Mouse (Mus musculus): Measurements from ENCODE around the gene Zyg11a.
"Not testable (repeated sequence)": the region's sequence is repeated elsewhere in the genome, so short reads cannot be mapped to it uniquely, and the experiment has no call there.

The Zyg11a gene

DNA sequence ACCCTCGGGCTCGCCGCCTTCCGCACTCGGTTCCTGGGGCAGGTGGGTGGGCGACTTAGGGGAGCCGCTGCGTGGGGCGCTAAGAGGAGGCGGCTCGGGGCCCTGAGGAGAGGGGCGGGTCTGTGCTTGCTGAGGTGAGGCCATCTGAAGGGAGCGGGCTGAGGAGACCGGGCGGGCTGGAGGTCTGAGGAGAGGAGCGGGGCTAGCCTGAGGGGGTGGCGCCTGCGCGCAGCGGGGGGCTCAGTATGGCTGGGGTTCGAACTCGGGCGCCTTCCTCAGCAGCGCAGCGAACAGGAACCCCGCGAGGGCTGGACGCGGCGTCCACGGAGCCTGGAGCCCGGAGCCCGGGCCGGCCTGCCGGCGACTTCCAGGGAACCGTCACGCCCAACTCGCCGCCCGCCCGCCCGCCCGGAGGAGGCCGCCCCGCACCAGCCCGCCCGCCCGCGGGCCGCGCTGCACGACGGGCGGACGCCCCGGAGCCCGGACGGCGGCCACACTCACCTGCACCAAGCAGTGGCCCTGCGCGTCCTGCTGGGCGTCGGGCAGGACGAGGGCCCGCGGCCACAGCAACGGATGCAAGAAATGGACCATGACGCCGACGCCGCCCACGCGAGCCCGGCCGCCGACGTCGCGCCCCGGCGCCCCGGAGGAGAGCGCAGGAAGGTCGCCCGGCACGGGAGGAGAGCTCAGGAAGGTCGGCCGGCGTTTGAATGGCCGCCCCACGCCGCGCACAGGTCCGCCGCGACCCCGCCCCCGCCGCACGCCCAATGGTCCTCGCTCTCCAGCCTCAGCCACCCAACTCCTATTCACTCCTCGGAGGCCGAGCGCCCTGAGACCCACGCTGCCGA lies at the start of gene Zyg11a:
Gene Zyg11a, minus strand, starts transcription at position 717 of the 848 bp plus-strand sequence.
- no peak for DNase-seq (ENCODE audit: low read depth, low spot score)

DNA sequence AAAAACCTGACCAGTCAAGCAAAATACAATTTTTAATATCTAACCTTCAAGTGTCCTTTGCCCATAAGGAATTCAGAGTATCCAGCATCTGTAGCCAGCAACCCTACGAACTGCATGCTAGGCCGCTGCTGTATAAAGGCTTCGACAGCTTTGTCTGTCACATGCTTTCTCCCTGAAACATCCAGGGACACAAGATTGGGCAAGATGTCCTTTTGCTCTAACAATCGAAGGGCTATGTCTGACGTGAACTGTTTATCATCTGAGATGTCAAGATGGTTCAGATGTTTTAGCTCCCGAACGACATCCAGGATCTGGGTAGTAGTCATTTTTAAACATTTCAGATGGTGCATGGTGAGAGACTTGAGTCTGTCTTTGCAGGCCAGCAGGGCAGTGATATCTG lies 47.9 kb upstream of the Zyg11a start:
- DNase-seq (ENCODE audit: low read depth, low spot score) = no peak

DNA sequence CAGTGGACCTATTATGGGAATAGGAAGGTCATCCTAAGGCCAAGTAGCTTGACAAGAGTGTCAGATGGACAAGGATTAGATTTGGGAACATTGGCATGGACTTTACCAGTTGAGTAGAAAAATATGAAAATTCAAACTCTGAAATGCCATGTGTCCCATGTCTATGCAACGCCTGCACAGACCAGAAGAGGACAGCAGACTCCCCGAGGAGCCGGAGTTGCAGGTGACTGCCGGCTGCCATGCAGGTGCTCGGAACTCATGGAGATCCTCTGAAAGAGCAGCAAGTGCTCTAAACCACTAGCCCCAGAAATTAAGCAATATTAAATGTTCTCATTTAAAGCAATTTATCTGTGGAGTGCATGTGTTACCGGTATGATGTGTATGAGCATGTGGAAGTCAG lies 35.5 kb upstream of the Zyg11a start:
- DNase-seq (ENCODE audit: low read depth, low spot score) = no peak

DNA sequence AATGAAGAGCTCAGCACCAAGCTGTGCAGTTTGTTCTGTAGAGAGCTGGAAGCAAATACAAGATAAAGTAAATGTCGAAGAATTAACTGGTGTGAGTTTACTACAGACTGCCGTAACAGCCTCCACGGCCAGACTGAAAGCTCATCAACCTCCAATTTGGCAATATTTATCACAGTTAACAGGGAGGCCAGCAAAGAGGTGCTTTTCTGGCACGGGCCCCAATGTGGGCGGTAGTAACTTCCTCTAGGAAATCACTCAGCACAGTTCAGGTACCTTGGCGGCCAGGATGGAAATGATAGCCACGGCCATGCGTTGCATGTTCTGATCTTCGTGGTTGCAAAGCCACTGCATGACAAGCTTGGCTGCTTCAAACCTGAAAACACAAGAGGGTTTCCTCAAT lies 32.7 kb upstream of the Zyg11a start:
- no peak for DNase-seq (ENCODE audit: low read depth, low spot score)

DNA sequence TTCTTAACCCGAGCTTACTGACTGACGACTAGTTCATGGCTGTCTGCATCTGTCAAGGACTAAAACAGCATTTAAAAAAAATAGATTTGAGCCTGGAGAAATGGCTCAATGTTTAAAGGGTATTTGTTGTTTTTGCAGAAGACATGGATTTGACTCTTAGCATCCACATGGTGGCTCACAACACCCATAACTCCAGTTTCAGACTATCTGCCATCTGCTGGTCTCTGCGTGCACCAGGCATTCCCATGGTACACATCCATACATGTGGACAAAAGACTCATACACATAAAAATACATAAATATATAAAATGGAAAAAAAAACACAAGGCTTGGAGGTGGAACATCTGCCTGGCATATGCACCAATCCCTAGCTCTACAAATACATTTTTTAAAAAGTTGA lies 31.5 kb upstream of the Zyg11a start:
- DNase-seq (ENCODE audit: low read depth, low spot score) = no peak

DNA sequence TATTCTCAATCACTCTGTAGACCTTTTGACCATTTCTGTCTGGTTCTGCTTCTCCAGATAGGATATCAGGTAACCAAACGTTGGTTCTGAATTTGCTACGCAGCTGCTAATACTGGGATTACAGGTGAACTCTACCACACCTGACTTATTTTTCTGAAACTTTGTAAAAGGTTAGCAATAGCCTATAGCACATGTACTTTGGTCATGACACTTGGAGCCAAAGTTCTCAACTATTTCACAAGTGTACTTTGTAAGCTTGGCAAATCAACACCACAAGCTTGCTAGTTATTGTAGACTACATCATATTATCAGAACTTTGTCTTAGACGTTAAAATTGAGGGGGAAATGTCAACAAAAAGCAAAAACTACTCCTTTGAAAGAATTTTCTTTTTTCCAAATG lies 15.8 kb upstream of the Zyg11a start:
- no peak for DNase-seq (ENCODE audit: low read depth, low spot score)

DNA sequence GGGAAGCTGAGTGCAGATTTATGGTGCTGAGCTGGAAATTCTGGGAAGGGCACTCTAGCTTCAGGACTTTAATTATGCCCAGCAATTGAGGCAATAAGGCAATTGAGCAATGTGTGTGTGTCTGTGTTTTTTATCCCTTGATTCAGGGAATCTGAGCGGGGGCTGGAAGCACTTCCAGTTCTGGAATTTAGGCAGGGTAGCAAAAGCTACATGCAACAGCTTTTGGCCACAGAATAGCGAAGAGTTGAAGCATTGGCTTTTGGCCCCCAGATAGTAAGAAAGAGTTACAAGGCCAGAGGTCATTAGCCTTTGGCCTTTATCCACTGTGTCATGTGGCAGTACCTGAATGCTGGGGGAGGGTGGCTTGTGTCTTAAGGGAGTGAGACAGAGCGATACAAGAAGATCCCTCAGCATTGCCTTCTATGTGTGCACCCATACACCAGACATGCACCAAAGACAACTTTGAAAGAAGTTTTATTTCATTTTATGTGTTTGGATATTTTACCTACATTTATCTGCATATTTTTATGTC lies 7.6 kb upstream of the Zyg11a start:
- DNase-seq (ENCODE audit: low read depth, low spot score) = no peak

DNA sequence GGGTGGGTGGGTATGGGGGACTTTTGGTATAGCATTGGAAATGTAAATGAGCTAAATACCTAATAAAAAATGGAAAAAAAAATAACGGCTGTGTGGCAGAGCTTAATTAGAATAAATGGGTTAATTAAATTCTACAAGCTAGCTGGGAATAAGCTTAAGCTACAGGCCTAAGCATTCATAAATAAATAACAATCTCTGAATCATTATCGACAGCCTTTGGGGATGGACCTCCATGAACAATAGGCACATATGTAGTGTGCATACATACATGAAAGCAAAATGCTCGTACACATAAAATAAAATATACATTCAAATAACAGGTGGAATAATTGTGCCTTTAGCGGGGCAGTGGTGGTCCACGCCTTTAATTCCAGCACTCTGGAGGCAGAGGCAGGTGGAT lies 4.7 kb upstream of the Zyg11a start:
- DNase-seq (ENCODE audit: low read depth, low spot score) = no peak

DNA sequence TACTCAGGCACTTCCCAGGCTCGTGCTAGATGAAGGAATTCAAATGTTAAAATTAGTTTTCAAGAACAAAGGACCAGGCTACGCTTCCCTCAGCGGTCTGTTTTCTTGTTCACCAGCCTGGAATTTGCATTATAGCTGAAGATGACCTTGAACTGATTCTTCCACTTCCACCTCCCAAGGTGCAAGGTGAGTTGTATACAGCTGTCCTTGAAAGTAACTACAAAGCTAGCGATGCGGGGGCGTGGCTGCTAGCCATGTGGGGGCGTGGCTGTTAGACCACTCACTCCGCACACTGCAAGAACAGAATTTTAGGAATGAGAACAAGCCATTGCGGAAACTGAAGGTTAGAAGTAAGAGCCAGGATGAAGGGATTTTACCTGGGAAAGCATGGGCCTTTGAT lies 1.2 kb upstream of the Zyg11a start:
- no peak for DNase-seq (ENCODE audit: low read depth, low spot score)

DNA sequence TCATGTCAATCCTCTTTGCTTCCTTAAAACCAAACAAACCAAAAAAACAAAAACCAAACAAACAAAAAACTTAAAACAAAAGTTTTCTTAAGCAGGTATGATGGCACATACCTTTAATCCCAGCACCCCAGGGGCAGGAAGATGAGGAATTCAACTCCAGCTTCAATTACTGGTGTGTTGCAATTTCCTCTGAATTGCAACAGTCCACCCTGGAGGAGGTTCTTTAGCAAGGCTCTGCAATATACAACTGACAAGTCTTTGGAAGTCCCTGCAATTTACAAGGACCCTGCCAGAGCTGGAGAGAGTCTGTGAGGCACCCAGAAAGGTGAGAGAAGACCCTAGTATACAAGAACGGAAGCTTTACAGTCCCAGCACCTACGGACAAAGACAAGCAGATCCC lies 4.8 kb downstream of the Zyg11a start:
- DNase-seq (ENCODE audit: low read depth, low spot score) = no peak

DNA sequence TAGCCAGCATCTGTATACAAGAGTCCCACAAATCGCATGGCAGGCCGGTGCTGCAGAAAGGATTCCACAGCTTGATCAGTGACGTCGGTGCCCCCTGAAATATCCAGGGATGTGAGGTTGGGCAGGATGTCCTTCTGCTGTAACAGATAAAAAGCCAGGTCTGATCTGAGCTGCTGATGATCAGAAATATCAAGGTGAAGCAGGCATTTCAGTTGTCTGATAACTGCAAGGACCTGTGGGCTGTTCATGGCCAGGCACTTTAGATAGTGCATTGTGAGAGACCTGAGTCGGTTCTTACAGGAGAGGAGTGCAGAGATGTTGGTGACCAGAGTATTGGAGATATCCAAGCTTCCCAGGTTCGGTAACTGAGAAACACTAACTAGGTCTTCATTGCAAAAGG lies 13.2 kb downstream of the Zyg11a start:
- DNase-seq (ENCODE audit: low read depth, low spot score) = no peak

DNA sequence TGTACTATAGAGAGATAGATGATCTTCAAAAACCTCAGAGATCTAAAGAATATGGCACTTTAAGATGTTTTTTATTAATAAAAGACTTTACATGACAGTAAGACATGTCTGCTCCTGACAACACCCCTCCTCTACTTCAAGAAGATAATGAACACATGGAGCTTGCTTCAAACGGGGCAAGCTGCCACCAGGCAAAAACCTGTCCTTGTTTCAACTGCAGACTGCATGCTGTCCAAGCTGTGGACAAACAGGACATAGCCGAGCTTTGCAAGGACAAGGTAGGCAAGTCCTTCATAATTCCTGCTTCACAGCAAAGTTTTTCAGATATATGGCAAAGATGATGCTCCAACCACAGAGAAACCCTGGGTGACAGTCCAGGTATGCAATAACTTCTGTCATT lies 18.6 kb downstream of the Zyg11a start:
- no peak for DNase-seq (ENCODE audit: low read depth, low spot score)

DNA sequence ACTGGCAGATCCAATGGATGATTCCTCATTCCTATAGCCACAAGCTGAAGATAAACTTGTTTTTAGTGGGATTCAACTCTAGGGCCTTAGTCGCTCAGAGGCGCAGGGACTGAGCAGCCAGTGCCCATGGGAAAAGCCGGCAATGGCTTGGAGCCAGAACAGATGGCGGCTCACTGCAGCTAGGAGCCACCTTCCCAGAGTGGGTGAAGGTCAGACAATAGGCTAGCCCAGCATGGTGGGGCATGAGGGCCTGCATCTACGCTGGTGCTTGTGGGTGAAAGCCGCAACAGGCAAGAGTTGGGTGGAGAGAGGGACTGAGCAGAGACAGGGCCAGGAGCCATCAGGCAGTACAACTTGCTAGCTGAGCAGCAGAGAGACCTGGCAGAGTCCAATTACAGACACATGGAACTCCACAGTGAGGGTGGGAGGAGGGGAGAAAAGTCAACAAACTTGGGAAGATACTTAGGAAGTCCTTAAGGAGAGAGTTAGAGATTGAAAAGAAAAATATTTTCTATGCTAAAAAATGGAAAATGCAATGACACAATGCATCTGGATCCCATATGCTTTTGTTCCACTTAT lies 21.5 kb downstream of the Zyg11a start:
- no peak for DNase-seq (ENCODE audit: low read depth, low spot score)

DNA sequence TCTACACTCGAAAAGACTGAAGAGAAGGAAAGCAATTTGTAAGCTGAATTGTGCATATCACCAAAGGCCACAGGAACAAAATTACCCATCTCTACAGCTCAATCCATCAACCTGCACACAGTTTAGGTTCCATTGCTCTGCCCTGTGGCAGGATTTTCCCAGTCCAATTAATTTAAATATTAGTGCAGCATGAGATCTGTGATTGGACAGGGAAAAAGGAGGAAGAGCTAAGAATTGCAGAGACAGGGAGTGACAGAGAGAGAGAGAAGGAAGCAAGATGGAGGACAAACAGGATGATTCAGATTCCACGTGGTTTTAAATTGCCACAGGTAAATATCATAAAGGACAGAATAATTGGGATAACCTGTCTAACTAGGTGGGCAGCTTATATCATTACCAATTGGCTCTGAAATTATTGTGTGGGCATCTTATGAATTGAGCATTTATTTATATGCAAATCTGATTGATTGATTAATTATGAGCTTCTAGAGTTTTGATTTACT lies 25.0 kb downstream of the Zyg11a start:
- no peak for DNase-seq (ENCODE audit: low read depth, low spot score)

DNA sequence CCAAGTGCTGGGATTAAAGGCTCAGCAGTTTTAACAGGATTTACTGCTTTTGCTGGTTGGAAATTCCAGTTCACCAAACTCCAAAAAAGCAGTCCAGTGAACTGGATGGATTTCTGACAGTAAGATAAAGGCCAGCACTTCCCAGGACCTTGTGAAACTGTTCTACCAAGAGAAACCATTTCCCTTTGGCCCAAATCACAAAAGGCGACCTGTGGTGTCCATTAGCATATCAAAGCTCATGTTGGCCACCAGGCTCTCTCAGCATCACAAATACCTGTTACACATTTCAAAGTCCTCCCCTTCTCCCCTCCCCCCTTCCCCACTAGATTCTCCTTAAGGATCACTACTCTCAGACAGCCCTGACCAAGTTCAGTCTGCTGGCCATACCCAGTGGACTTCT lies 35.6 kb downstream of the Zyg11a start:
- DNase-seq (ENCODE audit: low read depth, low spot score) = no peak

DNA sequence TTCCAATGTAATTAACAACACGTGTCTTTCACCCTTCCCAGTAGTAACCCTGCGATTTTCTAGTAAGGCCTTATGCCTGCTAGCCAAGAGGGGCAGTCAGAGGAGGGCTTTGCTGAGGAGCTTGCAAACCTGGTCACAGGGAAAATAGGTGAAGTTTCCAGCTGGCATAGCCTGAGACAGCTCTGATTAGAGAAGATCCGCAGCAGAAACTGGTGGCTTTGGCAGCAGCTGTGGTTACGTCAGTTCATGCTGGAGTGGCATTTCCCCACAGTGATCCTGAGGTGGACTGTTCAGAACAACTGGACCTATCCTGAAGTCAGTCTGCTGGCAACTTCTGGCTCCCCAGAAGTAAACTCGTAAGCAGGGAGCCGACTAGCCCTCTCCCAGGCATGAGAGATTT lies 49.8 kb downstream of the Zyg11a start:
- no peak for DNase-seq (ENCODE audit: low read depth, low spot score)

DNA sequence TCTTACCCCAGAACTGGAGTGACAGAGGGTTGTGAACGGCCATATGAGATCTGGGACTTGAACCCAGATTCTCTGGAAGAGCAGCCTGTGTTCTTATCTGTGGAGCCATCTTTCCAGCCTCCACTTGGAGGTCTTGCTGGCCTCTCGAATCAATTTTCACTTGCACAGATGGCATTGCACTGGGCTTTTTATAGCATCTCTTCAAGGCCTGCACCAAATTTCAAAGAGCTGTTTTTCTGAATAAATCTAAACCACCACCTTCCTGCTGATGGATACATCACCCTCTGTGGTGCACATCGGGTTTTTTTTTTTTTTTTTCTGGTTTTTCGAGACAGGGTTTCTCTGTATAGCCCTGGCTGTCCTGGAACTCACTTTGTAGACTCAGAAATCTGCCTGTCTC lies 51.0 kb downstream of the Zyg11a start:
- DNase-seq (ENCODE audit: low read depth, low spot score) = no peak

DNA sequence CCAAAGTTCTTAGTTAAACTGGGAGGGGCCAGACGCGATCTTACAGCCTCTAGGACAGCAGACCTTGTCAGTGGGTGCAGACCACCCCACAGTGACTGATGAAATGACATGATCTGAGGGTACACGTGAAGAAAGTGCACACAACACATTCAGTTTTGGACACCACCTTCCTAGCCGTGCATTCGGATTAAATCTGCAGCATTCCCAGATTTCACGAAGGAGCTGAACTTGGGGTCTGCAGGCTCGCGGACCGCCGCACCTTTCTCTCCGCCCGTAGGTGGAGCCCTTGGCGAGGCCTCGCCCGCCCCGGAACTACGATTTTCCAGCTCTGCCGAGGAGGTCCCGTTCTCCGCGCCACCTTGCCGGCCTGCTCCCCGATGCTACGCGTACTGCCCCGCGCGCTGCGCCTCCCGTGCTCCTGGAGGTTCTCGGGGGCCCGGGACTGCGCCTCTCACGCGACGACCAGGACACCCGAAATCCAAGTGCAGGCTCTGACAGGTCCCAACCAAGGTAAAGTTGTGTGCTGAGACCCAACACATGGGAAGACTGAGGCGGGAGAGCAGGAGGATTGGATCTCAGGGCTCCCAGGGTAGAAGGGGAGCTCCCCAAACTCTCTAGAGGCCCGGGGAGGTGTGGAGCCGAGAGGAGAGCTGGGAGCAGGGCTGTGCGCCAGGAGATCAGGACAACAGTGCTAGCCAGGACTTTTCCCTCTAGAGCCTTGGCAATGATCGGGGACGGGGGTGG lies 52.5 kb downstream of the Zyg11a start, which contains the start of gene Echdc2:
Gene Echdc2, plus strand, starts transcription at position 286 of the 744 bp plus-strand sequence.
- no peak for DNase-seq (ENCODE audit: low read depth, low spot score)

DNA sequence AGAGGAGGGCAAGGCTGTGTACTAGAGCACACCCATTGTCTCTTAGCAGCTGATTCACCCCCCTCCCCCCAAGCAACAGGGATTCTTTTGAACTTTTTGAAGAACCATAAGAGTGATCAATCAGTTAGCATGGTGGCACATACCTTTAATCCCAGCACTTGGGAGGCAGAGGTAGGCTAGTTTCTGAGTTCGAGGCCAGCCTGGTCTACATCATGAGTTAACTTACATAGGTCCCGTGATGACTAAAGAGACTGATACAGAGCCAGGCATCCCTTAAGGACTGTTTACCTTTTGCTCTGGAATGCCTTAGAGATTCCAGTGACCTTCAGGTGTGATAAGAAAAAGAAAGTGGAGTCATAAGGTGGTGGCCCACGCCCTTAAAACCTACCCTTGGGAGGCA lies 54.6 kb downstream of the Zyg11a start:
- DNase-seq (ENCODE audit: low read depth, low spot score) = no peak

DNA sequence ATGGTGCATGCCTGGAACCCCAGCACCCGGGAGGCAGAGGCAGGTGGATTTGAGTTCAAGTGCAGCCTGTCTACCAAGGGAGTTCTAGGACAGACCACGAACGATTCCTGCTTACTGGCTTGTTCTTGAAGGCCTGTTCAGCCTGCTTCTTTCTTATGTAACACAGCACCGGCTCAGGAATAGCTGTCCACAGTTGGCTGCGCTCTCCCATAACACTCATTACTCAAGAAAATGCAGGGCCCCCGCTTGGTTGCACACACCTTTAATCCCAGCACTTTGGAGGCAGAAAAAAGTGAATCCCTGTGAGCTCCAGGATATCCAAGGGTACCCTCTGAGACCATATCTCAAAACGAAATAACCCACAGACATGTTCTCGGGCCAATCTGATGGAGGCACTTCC lies 55.9 kb downstream of the Zyg11a start:
- DNase-seq (ENCODE audit: low read depth, low spot score) = no peak

DNA sequence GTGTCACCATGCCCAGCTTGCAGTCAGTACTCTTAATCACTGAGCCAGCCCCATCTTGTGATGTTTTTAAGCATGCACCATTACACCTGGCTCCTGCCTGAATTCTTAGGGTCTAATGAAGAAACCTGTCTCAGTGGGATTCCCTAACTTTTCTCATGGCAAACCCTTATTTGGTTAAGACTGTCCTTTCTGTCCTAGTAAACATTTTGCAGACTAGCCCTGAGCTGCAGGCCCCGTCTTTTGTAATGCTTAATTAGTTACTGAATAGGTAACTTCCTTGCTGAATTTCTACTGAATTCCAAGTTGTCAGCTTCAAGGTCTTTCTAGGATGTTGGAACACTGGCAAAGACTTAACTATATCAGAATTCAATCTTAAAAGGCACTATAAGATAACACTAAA lies 62.7 kb downstream of the Zyg11a start:
- not testable (repeated sequence) for DNase-seq (ENCODE audit: low read depth, low spot score)

DNA sequence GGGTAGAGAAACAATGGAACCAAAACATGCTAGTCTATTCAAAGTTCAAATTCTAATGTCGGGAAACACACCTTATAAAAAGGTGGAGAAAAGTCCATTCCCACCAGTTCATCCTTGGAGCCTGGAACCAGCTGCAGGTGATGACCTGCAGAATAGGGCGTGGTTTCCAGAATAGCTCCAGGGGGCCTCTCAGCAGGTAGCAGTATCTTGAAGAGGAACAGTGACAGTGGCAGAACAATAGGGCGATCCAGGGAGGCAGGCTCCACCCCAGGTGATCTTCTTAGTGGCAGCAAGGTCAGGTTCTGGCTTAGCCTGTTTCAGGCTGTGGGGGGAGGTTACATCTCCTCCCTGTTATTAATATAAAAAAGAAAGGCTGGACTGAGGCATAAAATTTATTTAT lies 72.3 kb downstream of the Zyg11a start:
- DNase-seq (ENCODE audit: low read depth, low spot score) = not testable (repeated sequence)
